Mouse (Mus musculus) heart, embryonic 12.5 days (tissue): ENCODE results near the gene Tmem220. TPM values are rescaled to one million over a fixed set of nuclear protein-coding genes. Genes with fewer than 3 reads are reported as not detected.

Experiments used
- ATAC-seq: fragments of 200-750 bp; cut with Nextera tagmentation; 2 replicates; pipeline ENCODE4 v1.8.0; 2017; ENCODE audit warnings: moderate TSS enrichment, moderate library complexity; ENCODE audit not compliant: insufficient number of reproducible peaks, low FRiP score
- H3K27ac ChIP-seq: fragments of 300-500 bp; sonication (generic); 2 replicates; pipeline ENCODE4 v1.5.1; 2016; ENCODE audit warnings: mild to moderate bottlenecking, moderate library complexity; ENCODE audit not compliant: poor library complexity, severe bottlenecking
- H3K27me3 ChIP-seq: fragments of 300-500 bp; sonication (generic); replicated peaks from 2 replicates; pipeline ENCODE4 v1.6.1; 2016; ENCODE audit warnings: mild to moderate bottlenecking, moderate library complexity
- H3K36me3 ChIP-seq: fragments of 300-500 bp; sonication (generic); 2 replicates; pipeline ENCODE4 v1.6.1; 2016; ENCODE audit warnings: mild to moderate bottlenecking, moderate library complexity
- H3K4me1 ChIP-seq: fragments of 300-500 bp; sonication (generic); replicated peaks from 2 replicates; pipeline ENCODE4 v1.6.1; 2016; ENCODE audit warnings: mild to moderate bottlenecking
- H3K4me2 ChIP-seq: fragments of 300-500 bp; sonication (generic); 2 replicates; pipeline ENCODE4 v1.6.1; 2016; ENCODE audit warnings: mild to moderate bottlenecking, moderate library complexity
- H3K4me3 ChIP-seq: fragments of 300-500 bp; sonication (generic); 2 replicates; pipeline ENCODE4 v1.5.1; 2016; ENCODE audit warnings: mild to moderate bottlenecking
- H3K9ac ChIP-seq: fragments of 300-500 bp; sonication (generic); 2 replicates; pipeline ENCODE4 v1.6.1; 2016; ENCODE audit warnings: mild to moderate bottlenecking, moderate library complexity
- H3K9me3 ChIP-seq: fragments of 300-500 bp; sonication (generic); replicated peaks from 2 replicates; pipeline ENCODE4 v1.6.1; 2016; ENCODE audit warnings: mild to moderate bottlenecking, moderate library complexity
- WGBS: fragments of 180-500 bp; shearing (Covaris S2); methylation state at CpG from one replicate; pipeline ENCODE4 v1.1.7; 2016; 5-methylcytosine and 5-hydroxymethylcytosine counted together
- polyA plus RNA-seq: library from polyadenylated mRNA; unstranded; fragments of >200 nt; fragmentation: Nextera tagmentation; extraction: Ambion mirVana; gene quantifications from 2 replicates; pipeline ENCODE4 v1.2.1, GENCODE M21; 2016

The Tmem220 gene
- polyA plus RNA-seq, 1 experiment from 2014 or later: 1.3 TPM

GRCm38 (mm10) chr11:67039799-67040198 is 14.8 kb downstream of the Tmem220 start:
- no peaks in the 10 kb centered on the region for H3K9me3 ChIP-seq
- no peak for ATAC-seq
- no peak overlapping the region for H3K4me3 ChIP-seq
- no peak overlapping the region for H3K27ac ChIP-seq
- H3K4me1 ChIP-seq: peaks cover 10% of the 10 kb centered on the region
- no peaks in the 10 kb centered on the region for H3K27me3 ChIP-seq
- H3K4me2 ChIP-seq: no peak overlapping the region
- 86% methylated on average over 3 of the region's 3 CpGs for WGBS
- no peak overlapping the region for H3K9ac ChIP-seq
- H3K36me3 ChIP-seq: peaks cover 40% of the 10 kb centered on the region

- 71% methylated on average over 6 of the region's 6 CpGs for WGBS
- Histone ChIP-seq H3K4me3 (no peak overlapping the region), H3K9ac (no peak overlapping the region), H3K27me3 (no peaks in the 10 kb centered on the region), H3K27ac (peak overlapping the region; percentile 79), H3K4me1 (peaks cover 10% of the 10 kb centered on the region), H3K4me2 (no peak overlapping the region), H3K9me3 (no peaks in the 10 kb centered on the region), H3K36me3 (peaks cover 42% of the 10 kb centered on the region)
- ATAC-seq: peak; percentile 39; the same call in 1 of the 2 replicates
These were observed 15.5 kb downstream of the Tmem220 start for GRCm38 (mm10) chr11:67040483-67040882.

- H3K27me3 ChIP-seq: no peaks in the 10 kb centered on the region
- H3K4me3 ChIP-seq: no peak overlapping the region
- no peak overlapping the region for H3K4me2 ChIP-seq
- 50% methylated on average over 8 of the region's 8 CpGs for WGBS
- no peak overlapping the region for H3K9ac ChIP-seq
- H3K36me3 ChIP-seq: peaks cover 45% of the 10 kb centered on the region
- H3K4me1 ChIP-seq: peaks cover 12% of the 10 kb centered on the region
- no peaks in the 10 kb centered on the region for H3K9me3 ChIP-seq
- no peak for ATAC-seq
- no peak overlapping the region for H3K27ac ChIP-seq
These were observed 18.1 kb downstream of the Tmem220 start for GRCm38 (mm10) chr11:67043007-67043406.

GRCm38 (mm10) chr11:67044959-67045358 is 20.0 kb downstream of the Tmem220 start:
- H3K4me3 ChIP-seq: no peak overlapping the region
- ATAC-seq: no peak
- H3K27ac ChIP-seq: no peak overlapping the region
- no peaks in the 10 kb centered on the region for H3K9me3 ChIP-seq
- no peak overlapping the region for H3K9ac ChIP-seq
- H3K4me1 ChIP-seq: peaks cover 9% of the 10 kb centered on the region
- H3K4me2 ChIP-seq: no peak overlapping the region
- H3K27me3 ChIP-seq: no peaks in the 10 kb centered on the region
- 81% methylated on average over 6 of the region's 6 CpGs for WGBS
- H3K36me3 ChIP-seq: peaks cover 34% of the 10 kb centered on the region

GRCm38 (mm10) chr11:67047199-67047598 is 22.2 kb downstream of the Tmem220 start:
- H3K27me3 ChIP-seq: no peaks in the 10 kb centered on the region
- 86% methylated on average over 5 of the region's 5 CpGs for WGBS
- peaks cover 10% of the 10 kb centered on the region for H3K4me1 ChIP-seq
- no peaks in the 10 kb centered on the region for H3K9me3 ChIP-seq
- no peak overlapping the region for H3K9ac ChIP-seq
- no peak overlapping the region for H3K4me3 ChIP-seq
- no peak overlapping the region for H3K27ac ChIP-seq
- H3K4me2 ChIP-seq: no peak overlapping the region
- no peak for ATAC-seq
- H3K36me3 ChIP-seq: peaks cover 22% of the 10 kb centered on the region

- Histone ChIP-seq H3K4me3 (no peak overlapping the region), H3K27me3 (no peaks in the 10 kb centered on the region), H3K9ac (no peak overlapping the region), H3K27ac (no peak overlapping the region), H3K4me2 (no peak overlapping the region), H3K4me1 (peaks cover 11% of the 10 kb centered on the region), H3K36me3 (peaks cover 22% of the 10 kb centered on the region), H3K9me3 (no peaks in the 10 kb centered on the region)
- 85% methylated on average over 8 of the region's 8 CpGs for WGBS
- ATAC-seq: no peak
These were observed 23.5 kb downstream of the Tmem220 start for GRCm38 (mm10) chr11:67048496-67048895.

GRCm38 (mm10) chr11:67049256-67049655 is 24.3 kb downstream of the Tmem220 start:
- 98% methylated on average over 3 of the region's 3 CpGs for WGBS
- H3K9me3 ChIP-seq: no peaks in the 10 kb centered on the region
- H3K27me3 ChIP-seq: no peaks in the 10 kb centered on the region
- ATAC-seq: no peak
- no peak overlapping the region for H3K4me2 ChIP-seq
- H3K9ac ChIP-seq: no peak overlapping the region
- H3K4me1 ChIP-seq: peaks cover 17% of the 10 kb centered on the region
- no peak overlapping the region for H3K4me3 ChIP-seq
- peaks cover 25% of the 10 kb centered on the region for H3K36me3 ChIP-seq
- H3K27ac ChIP-seq: no peak overlapping the region

GRCm38 (mm10) chr11:67051676-67052320 is 26.8 kb downstream of the Tmem220 start:
- peak; percentile 68; the same call in 1 of the 2 replicates for ATAC-seq
- 11% methylated on average over 16 of the region's 16 CpGs for whole genome bisulfite sequencing
- peak overlapping the region; percentile 82 for H3K27ac ChIP-seq

GRCm38 (mm10) chr11:67052321-67052952 is 27.5 kb downstream of the Tmem220 start, which contains the start of the genes Adprm and Sco1:
Gene Adprm, minus strand, starts transcription at chr11:67052594.
Gene Sco1, plus strand, starts transcription at chr11:67052670.
- Histone ChIP-seq H3K9me3 (no peaks in the 10 kb centered on the region), H3K4me2 (peak within 1 kb of the TSS; percentile 78), H3K4me1 (peaks cover 17% of the 10 kb centered on the region), H3K36me3 (peaks cover 37% of the 10 kb centered on the region), H3K27me3 (no peaks in the 10 kb centered on the region), H3K27ac (peak within 1 kb of the TSS; percentile 82), H3K9ac (peak within 1 kb of the TSS; percentile 87), H3K4me3 (peak within 1 kb of the TSS; percentile 82)
- WGBS: under 1% methylated on average over 50 of the region's 50 CpGs
- ATAC-seq: peak; percentile 94

More at GRCm38 (mm10) chr11:67051676-67052320, 26.8 kb downstream of the Tmem220 start:
- peak overlapping the region; percentile 78 for H3K4me2 ChIP-seq
- H3K36me3 ChIP-seq: peaks cover 32% of the 10 kb centered on the region
- H3K4me3 ChIP-seq: peak overlapping the region; percentile 82
- no peaks in the 10 kb centered on the region for H3K27me3 ChIP-seq
- no peaks in the 10 kb centered on the region for H3K9me3 ChIP-seq
- H3K9ac ChIP-seq: peak overlapping the region; percentile 87
- peaks cover 17% of the 10 kb centered on the region for H3K4me1 ChIP-seq

GRCm38 (mm10) chr11:67054754-67055365 is 29.9 kb downstream of the Tmem220 start:
- no peak for ATAC-seq
- WGBS: 89% methylated on average over 8 of the region's 8 CpGs
- no peak overlapping the region for H3K9ac ChIP-seq
- no peaks in the 10 kb centered on the region for H3K27me3 ChIP-seq
- no peaks in the 10 kb centered on the region for H3K9me3 ChIP-seq
- peaks cover 53% of the 10 kb centered on the region for H3K36me3 ChIP-seq
- no peak overlapping the region for H3K4me3 ChIP-seq
- no peak overlapping the region for H3K4me2 ChIP-seq
- no peak overlapping the region for H3K27ac ChIP-seq
- H3K4me1 ChIP-seq: peaks cover 15% of the 10 kb centered on the region

GRCm38 (mm10) chr11:67061311-67061710 is 36.4 kb downstream of the Tmem220 start:
- H3K36me3 ChIP-seq: peaks cover 82% of the 10 kb centered on the region
- H3K27me3 ChIP-seq: no peaks in the 10 kb centered on the region
- H3K4me1 ChIP-seq: no peaks in the 10 kb centered on the region
- no peak for ATAC-seq
- no peak overlapping the region for H3K4me3 ChIP-seq
- no peak overlapping the region for H3K9ac ChIP-seq
- no peaks in the 10 kb centered on the region for H3K9me3 ChIP-seq
- H3K4me2 ChIP-seq: no peak overlapping the region
- no peak overlapping the region for H3K27ac ChIP-seq
- WGBS: 93% methylated on average over 2 of the region's 2 CpGs
